Mouse (Mus musculus): ENCODE results near the gene Pmvk. TPM values are rescaled to one million over a fixed set of nuclear protein-coding genes. Genes with fewer than 3 reads are reported as not detected.
A peak's percentile ranks its signal among the peaks of the same experiment; 100 is the strongest.

The Pmvk gene
- polyA plus RNA-seq, 1 experiment from 2014 or later, result 60.1 TPM

- Histone ChIP-seq H3K27me3 (replicated peaks; ENCODE audit: control insufficient read depth, insufficient read depth, low read length) (no peaks in the 10 kb centered on the region), H3K36me3 (ENCODE audit: control insufficient read depth, insufficient read depth, low read length) (no peaks in the 10 kb centered on the region), H3K9me3 (ENCODE audit: control insufficient read depth, low read length) (no peaks in the 10 kb centered on the region; the same call in 1 of the 2 replicates), H3K4me2 (ENCODE audit: low read length) (no peak overlapping the region), H3K27ac (ENCODE audit: low read depth) (no peak overlapping the region), H3K9ac (ENCODE audit: low read length) (no peak overlapping the region), H3K4me1 (replicated peaks; ENCODE audit: control insufficient read depth, insufficient read depth, low read length) (0 out of 2 replicates have a peak, but pooled peaks cover 2% of the 10 kb centered on the region), H3K4me3 (ENCODE audit: low read depth, low read length) (no peak overlapping the region)
- no peak for DNase-seq (ENCODE audit: low spot score)
- WGBS, result 60% methylated on average over 3 of the region's 3 CpGs
- ATAC-seq (replicated peaks; ENCODE audit: low FRiP score, low TSS enrichment, low read depth), result no peak
Measured at GRCm38 (mm10) chr3:89496366-89496765, 42.0 kb downstream of the Pmvk start.

DNA sequence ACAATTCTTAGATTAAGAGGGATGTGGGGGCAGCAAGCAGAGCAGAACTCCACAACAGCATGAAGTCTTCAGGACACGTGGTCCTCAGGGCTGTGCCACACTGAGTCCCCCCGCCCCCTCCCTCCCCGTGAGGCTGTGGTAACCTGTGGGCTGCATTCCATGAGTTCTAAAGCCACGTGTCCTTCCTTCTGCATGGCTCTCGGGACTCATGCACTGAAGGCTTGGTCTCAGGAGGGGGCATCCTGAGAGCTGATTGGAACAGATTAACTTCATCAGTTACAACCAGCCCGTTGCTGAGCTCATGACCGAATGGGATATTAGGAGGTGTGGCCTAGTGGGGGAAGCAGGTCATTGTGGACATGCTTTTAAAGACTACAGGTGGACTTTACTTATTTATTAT, 45.4 kb downstream of the Pmvk start:
- H3K27ac ChIP-seq (ENCODE audit: low read depth), result no peak overlapping the region
- no peaks in the 10 kb centered on the region for H3K4me1 ChIP-seq (replicated peaks; ENCODE audit: control insufficient read depth, insufficient read depth, low read length)
- DNase-seq (ENCODE audit: low spot score) (no peak), ATAC-seq (replicated peaks; ENCODE audit: low FRiP score, low TSS enrichment, low read depth) (no peak)
- no peak overlapping the region for H3K9ac ChIP-seq (ENCODE audit: low read length)
- no peaks in the 10 kb centered on the region; the same call in 1 of the 2 replicates for H3K9me3 ChIP-seq (ENCODE audit: control insufficient read depth, low read length)
- WGBS, result 50% methylated on average over 7 of the region's 7 CpGs
- H3K4me3 ChIP-seq (ENCODE audit: low read depth, low read length), result no peak overlapping the region
- H3K4me2 ChIP-seq (ENCODE audit: low read length), result no peak overlapping the region
- H3K27me3 ChIP-seq (replicated peaks; ENCODE audit: control insufficient read depth, insufficient read depth, low read length), result no peaks in the 10 kb centered on the region
- H3K36me3 ChIP-seq (ENCODE audit: control insufficient read depth, insufficient read depth, low read length), result no peaks in the 10 kb centered on the region

DNA sequence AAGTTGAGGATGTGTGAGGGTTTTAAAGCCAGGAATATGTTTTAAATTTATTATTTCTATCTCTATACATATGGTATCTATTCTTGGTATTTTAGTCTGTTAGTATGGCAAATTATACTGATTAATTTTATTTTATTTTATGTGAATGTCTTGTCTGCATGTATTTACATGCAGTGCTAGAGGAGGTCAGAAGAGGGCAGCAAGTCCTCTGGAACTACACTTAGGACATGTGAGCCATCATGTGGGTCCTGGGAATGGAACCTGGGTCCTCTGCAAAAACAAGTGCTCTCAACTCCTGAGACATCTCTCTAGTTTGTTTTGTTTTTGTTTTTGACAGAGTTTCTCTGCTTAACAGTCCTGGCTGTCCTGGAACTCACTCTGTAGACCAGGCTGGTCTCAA, 47.1 kb downstream of the Pmvk start:
- Histone ChIP-seq H3K36me3 (ENCODE audit: control insufficient read depth, insufficient read depth, low read length) (no peaks in the 10 kb centered on the region), H3K27ac (ENCODE audit: low read depth) (no peak overlapping the region), H3K4me1 (replicated peaks; ENCODE audit: control insufficient read depth, insufficient read depth, low read length) (no peaks in the 10 kb centered on the region), H3K4me2 (ENCODE audit: low read length) (no peak overlapping the region), H3K9me3 (ENCODE audit: control insufficient read depth, low read length) (no peaks in the 10 kb centered on the region), H3K4me3 (ENCODE audit: low read depth, low read length) (no peak overlapping the region), H3K27me3 (replicated peaks; ENCODE audit: control insufficient read depth, insufficient read depth, low read length) (no peaks in the 10 kb centered on the region), H3K9ac (ENCODE audit: low read length) (no peak overlapping the region)
- ATAC-seq (replicated peaks; ENCODE audit: low FRiP score, low TSS enrichment, low read depth) (no peak), DNase-seq (ENCODE audit: low spot score) (no peak)

- H3K4me2 ChIP-seq (ENCODE audit: low read length), result no peak overlapping the region
- no peaks in the 10 kb centered on the region for H3K36me3 ChIP-seq (ENCODE audit: control insufficient read depth, insufficient read depth, low read length)
- WGBS, result 77% methylated on average over 7 of the region's 7 CpGs
- DNase-seq (ENCODE audit: low spot score) (no peak), ATAC-seq (replicated peaks; ENCODE audit: low FRiP score, low TSS enrichment, low read depth) (no peak)
- H3K4me3 ChIP-seq (ENCODE audit: low read depth, low read length), result no peak overlapping the region
- H3K27me3 ChIP-seq (replicated peaks; ENCODE audit: control insufficient read depth, insufficient read depth, low read length), result no peaks in the 10 kb centered on the region
- H3K4me1 ChIP-seq (replicated peaks; ENCODE audit: control insufficient read depth, insufficient read depth, low read length), result no peaks in the 10 kb centered on the region
- H3K9ac ChIP-seq (ENCODE audit: low read length), result no peak overlapping the region
- H3K9me3 ChIP-seq (ENCODE audit: control insufficient read depth, low read length), result no peaks in the 10 kb centered on the region
- H3K27ac ChIP-seq (ENCODE audit: low read depth), result no peak overlapping the region
Measured at GRCm38 (mm10) chr3:89502551-89502950, 48.2 kb downstream of the Pmvk start.

DNA sequence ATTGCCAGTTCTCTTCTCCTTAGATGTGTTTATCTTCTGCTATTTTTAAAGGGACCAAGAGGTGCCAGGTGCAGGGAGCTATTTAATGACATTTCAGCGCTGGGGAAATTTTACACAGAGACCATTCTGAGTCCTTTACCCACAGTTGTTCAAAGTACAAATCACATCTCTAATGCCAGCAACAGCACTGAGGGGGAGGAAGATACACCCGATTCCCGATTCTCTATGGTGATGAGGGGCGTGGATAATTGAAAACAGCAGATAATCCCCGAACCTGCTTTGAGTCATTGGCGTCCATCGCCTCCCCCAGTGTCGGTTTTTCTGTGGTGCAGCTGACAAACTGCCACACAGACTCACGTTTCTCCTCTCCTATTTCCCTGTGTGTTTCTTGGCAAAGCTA, 53.7 kb downstream of the Pmvk start:
- Histone ChIP-seq H3K4me3 (ENCODE audit: low read depth, low read length) (no peak overlapping the region), H3K36me3 (ENCODE audit: control insufficient read depth, insufficient read depth, low read length) (no peaks in the 10 kb centered on the region), H3K27me3 (replicated peaks; ENCODE audit: control insufficient read depth, insufficient read depth, low read length) (0 out of 2 replicates have a peak, but pooled peaks cover 3% of the 10 kb centered on the region), H3K9me3 (ENCODE audit: control insufficient read depth, low read length) (no peaks in the 10 kb centered on the region), H3K9ac (ENCODE audit: low read length) (no peak overlapping the region), H3K4me1 (replicated peaks; ENCODE audit: control insufficient read depth, insufficient read depth, low read length) (no peaks in the 10 kb centered on the region), H3K27ac (ENCODE audit: low read depth) (no peak overlapping the region), H3K4me2 (ENCODE audit: low read length) (no peak overlapping the region)
- no peak for DNase-seq (ENCODE audit: low spot score)
- no peak for ATAC-seq (replicated peaks; ENCODE audit: low FRiP score, low TSS enrichment, low read depth)
- WGBS, result 45% methylated on average over 9 of the region's 9 CpGs

- peak; percentile 73 for DNase-seq (ENCODE audit: low spot score)
- 24% methylated on average over 4 of the region's 4 CpGs for WGBS
- Histone ChIP-seq H3K9ac (ENCODE audit: low read length) (no peak overlapping the region), H3K36me3 (ENCODE audit: control insufficient read depth, insufficient read depth, low read length) (no peaks in the 10 kb centered on the region), H3K9me3 (ENCODE audit: control insufficient read depth, low read length) (no peaks in the 10 kb centered on the region; the same call in 1 of the 2 replicates), H3K27me3 (replicated peaks; ENCODE audit: control insufficient read depth, insufficient read depth, low read length) (0 out of 2 replicates have a peak, but pooled peaks cover 3% of the 10 kb centered on the region), H3K4me2 (ENCODE audit: low read length) (peak overlapping the region; percentile 20; the same call in 1 of the 2 replicates), H3K27ac (ENCODE audit: low read depth) (no peak overlapping the region), H3K4me3 (ENCODE audit: low read depth, low read length) (no peak overlapping the region), H3K4me1 (replicated peaks; ENCODE audit: control insufficient read depth, insufficient read depth, low read length) (no peaks in the 10 kb centered on the region)
- no peak for ATAC-seq (replicated peaks; ENCODE audit: low FRiP score, low TSS enrichment, low read depth)
Measured at GRCm38 (mm10) chr3:89510979-89511378, 56.6 kb downstream of the Pmvk start.

- Histone ChIP-seq H3K27me3 (replicated peaks; ENCODE audit: control insufficient read depth, insufficient read depth, low read length) (0 out of 2 replicates have a peak, but pooled peaks cover 3% of the 10 kb centered on the region), H3K27ac (ENCODE audit: low read depth) (no peak overlapping the region), H3K9ac (ENCODE audit: low read length) (no peak overlapping the region), H3K9me3 (ENCODE audit: control insufficient read depth, low read length) (peaks cover 3% of the 10 kb centered on the region), H3K36me3 (ENCODE audit: control insufficient read depth, insufficient read depth, low read length) (no peaks in the 10 kb centered on the region), H3K4me2 (ENCODE audit: low read length) (peak overlapping the region; percentile 20; the same call in 1 of the 2 replicates), H3K4me1 (replicated peaks; ENCODE audit: control insufficient read depth, insufficient read depth, low read length) (no peaks in the 10 kb centered on the region), H3K4me3 (ENCODE audit: low read depth, low read length) (no peak overlapping the region)
- DNase-seq (ENCODE audit: low spot score), result no peak
- WGBS, result 31% methylated on average over 15 of the region's 15 CpGs
- ATAC-seq (replicated peaks; ENCODE audit: low FRiP score, low TSS enrichment, low read depth), result no peak
Measured at GRCm38 (mm10) chr3:89511400-89511799, 57.1 kb downstream of the Pmvk start.

DNA sequence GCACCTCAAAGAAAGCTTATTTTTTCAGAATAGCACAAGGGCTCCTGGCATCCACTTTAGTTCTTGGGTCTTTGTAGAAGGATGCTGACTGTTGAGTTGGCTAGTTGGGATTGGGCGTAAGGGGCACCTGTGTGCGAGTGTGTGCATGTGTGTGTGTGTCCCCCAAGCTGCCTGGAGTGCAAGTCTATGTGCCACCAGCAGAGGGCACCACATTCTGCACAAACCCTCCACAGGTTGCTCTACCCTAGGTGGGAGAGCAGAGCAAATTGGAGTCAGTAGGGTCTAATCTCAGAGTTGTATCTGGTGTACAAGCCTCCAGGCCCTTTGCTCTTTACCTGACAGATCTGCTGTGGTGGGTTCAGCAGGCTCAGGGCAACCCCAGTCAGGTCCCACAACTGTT, 57.9 kb downstream of the Pmvk start:
- DNase-seq (ENCODE audit: low spot score) (no peak), ATAC-seq (replicated peaks; ENCODE audit: low FRiP score, low TSS enrichment, low read depth) (no peak)
- H3K36me3 ChIP-seq (ENCODE audit: control insufficient read depth, insufficient read depth, low read length), result no peaks in the 10 kb centered on the region
- no peak overlapping the region for H3K27ac ChIP-seq (ENCODE audit: low read depth)
- no peak overlapping the region for H3K4me2 ChIP-seq (ENCODE audit: low read length)
- 0 out of 2 replicates have a peak, but pooled peaks cover 3% of the 10 kb centered on the region for H3K27me3 ChIP-seq (replicated peaks; ENCODE audit: control insufficient read depth, insufficient read depth, low read length)
- 93% methylated on average over 2 of the region's 2 CpGs for WGBS
- no peaks in the 10 kb centered on the region for H3K4me1 ChIP-seq (replicated peaks; ENCODE audit: control insufficient read depth, insufficient read depth, low read length)
- no peak overlapping the region for H3K9ac ChIP-seq (ENCODE audit: low read length)
- H3K4me3 ChIP-seq (ENCODE audit: low read depth, low read length), result no peak overlapping the region
- H3K9me3 ChIP-seq (ENCODE audit: control insufficient read depth, low read length), result peaks cover 10% of the 10 kb centered on the region

- no peak for ATAC-seq (replicated peaks; ENCODE audit: low FRiP score, low TSS enrichment, low read depth)
- 70% methylated on average over 11 of the region's 11 CpGs for WGBS
Measured at GRCm38 (mm10) chr3:89515444-89515843, 61.1 kb downstream of the Pmvk start.

More at GRCm38 (mm10) chr3:89515444-89515843, 61.1 kb downstream of the Pmvk start:
- Histone ChIP-seq H3K9me3 (ENCODE audit: control insufficient read depth, low read length) (peaks cover 10% of the 10 kb centered on the region), H3K27ac (ENCODE audit: low read depth) (no peak overlapping the region), H3K4me2 (ENCODE audit: low read length) (no peak overlapping the region), H3K27me3 (replicated peaks; ENCODE audit: control insufficient read depth, insufficient read depth, low read length) (0 out of 2 replicates have a peak, but pooled peaks cover 3% of the 10 kb centered on the region), H3K36me3 (ENCODE audit: control insufficient read depth, insufficient read depth, low read length) (no peaks in the 10 kb centered on the region), H3K4me1 (replicated peaks; ENCODE audit: control insufficient read depth, insufficient read depth, low read length) (peaks cover 3% of the 10 kb centered on the region), H3K4me3 (ENCODE audit: low read depth, low read length) (no peak overlapping the region), H3K9ac (ENCODE audit: low read length) (no peak overlapping the region)
- no peak for DNase-seq (ENCODE audit: low spot score)

All from intestine, embryonic 14.5 days (tissue).